Mouse (Mus musculus): ENCODE measurements around the gene Ccdc157.

DNA sequence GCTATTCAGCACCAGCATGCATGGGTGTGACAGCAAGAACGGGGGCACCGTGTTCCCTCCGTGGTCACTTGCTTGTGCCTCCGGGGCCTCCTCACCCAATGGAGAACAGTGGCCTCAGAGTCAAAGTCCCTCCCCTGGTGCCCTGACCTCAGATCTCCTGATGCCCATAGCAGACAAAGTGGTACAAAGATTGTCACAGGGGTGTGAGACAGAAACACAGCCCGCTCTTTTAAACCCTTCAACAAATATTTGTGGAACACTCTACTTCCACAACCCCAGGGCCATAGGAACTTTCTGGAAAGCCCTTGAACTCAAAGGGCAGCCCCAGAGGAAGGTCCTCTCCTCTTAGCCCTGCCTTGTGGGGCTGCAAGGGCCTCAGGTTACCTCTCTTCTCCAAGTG is 37.9 kb downstream of the Ccdc157 start:
- TF ChIP-seq CTCF (IDR thresholded peaks at IDR 0.05; ENCODE audit: low read depth, low read length) (no peak), GATA1 (IDR thresholded peaks at IDR 0.05; ENCODE audit: borderline replicate concordance, low read length) (no peak), GATA2 (IDR thresholded peaks at IDR 0.05; ENCODE audit: borderline replicate concordance, low read depth, low read length) (no peak), TAL1 (conservative IDR thresholded peaks at IDR 0.05; ENCODE audit: low read depth, low read length) (no peak), POLR2AphosphoS5 (IDR thresholded peaks at IDR 0.05; ENCODE audit: insufficient replicate concordance, low read depth, low read length) (no peak)
